Mouse (Mus musculus) yolk sac, embryonic 10.5 days (tissue): ENCODE measurements at regions not wholly inside any gene's neighbourhood (a gene's known extent, or its start where the extent isn't known, plus 50 kb on each side); places are given as distances from the start of the nearest gene placed in this dataset.

Experiments used
- DNase-seq: peaks from one replicate; pipeline ENCODE4 v3.0.0-alpha.2; 2017; ENCODE audit warnings: low spot score

DNA sequence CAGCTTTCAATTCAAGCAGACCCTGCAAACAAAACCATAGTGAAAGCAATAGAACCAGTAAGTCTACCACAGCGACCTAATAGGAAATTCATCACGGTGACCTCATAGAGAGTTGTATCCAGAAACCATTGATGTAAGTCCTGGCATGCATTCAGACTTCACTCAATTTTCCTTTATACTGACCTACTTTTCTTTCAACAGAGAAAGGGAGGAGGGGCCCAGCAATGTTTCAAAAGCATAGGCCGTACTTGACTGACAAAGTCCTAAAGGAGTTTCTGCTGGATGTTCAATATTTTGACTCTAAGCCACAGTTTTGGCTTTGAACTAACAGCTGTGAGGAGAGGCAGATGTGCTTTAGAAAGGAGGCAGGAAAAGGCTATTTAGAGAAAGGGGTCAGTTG is 88.4 kb downstream of the AI593442 start:
- no peak for DNase-seq

DNA sequence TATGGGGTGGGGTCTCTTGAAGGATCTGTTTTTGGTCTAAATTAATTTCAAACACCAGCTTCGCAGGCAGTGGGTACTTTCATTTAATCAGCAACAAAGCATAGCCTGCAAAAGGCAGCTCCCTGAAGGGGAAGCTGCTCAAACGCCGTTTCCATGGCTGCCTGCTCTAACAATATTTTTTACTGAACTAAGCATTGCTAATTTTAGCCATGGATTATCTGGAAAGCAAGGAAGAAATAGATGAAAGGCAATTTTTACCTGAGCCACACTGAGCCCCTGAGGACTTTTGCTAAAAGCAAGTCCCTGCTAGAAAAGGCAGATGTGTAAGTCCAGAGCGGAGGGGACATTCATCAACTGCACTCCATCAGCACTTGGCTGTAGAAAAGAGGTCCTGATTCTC is 105.5 kb downstream of the AI593442 start:
- no peak for DNase-seq

DNA sequence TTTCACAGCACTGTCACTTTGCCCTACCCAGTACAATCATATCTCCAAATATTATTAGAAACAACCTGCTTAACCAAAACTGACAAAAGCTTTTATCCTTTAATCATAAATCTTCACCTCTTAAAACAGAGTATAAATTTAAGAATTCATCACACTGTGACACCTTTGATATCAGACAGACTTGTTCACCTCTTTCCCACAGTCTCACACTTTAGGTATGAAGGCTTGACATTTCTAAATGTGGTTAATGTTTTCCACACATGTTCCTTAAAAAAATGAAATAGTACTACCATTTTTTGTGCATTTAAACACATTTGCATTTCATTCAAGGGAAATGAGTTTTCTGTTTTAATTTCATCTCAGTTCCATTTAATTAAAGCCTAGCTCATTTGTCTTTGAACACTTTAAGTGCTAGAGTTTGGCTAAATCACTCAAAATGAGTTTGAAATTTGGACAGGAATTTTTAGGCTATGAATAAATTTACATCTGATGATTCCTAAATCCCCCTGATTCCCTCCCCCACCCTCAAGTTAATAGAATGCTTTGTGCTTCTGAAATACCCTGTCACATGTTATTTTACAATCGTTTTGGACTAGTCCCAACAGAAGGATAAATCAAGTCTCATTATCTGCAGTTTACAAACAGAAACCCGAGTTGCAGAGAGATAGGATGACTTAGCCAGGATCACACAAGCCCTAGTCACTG is 127.9 kb downstream of the AI593442 start:
- no peak for DNase-seq

DNA sequence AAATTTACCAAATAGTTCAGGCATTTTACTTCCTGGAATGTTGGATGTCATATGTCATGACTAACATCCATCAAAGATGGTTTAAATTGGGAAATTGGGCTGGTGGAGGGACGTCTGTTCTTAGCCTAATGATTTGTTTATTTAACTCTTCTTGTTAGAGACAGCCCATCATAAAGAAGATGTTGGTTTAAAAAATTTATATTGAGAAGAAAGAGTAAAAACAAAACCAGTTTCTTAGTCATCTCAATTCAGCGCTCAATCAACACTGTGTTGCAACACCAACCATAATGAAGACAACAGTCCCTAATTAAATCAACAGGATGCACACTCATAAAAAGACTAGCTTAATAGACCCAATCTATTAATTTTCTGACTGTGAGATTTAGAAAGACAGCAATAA is 133.5 kb downstream of the AI593442 start:
- no peak for DNase-seq

DNA sequence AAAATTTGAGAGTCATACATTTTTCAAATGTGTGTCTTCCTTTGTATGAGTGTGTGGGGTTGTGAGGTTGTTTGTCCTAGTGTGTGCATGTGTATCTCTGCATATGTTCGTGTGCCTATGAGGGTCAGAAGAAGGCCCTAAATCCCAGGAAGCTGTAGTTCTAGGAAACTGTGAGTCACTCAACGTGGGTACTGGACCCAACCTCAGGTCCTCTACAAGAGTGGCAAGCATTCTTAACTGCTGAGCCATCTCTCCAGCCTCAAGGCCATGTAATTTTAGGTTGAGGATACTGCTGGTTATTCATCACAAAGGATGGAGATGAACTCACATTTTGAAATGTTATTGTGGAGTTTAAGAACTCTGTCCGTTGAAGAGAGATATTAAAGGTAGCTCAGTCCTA is 140.5 kb downstream of the AI593442 start:
- no peak for DNase-seq

DNA sequence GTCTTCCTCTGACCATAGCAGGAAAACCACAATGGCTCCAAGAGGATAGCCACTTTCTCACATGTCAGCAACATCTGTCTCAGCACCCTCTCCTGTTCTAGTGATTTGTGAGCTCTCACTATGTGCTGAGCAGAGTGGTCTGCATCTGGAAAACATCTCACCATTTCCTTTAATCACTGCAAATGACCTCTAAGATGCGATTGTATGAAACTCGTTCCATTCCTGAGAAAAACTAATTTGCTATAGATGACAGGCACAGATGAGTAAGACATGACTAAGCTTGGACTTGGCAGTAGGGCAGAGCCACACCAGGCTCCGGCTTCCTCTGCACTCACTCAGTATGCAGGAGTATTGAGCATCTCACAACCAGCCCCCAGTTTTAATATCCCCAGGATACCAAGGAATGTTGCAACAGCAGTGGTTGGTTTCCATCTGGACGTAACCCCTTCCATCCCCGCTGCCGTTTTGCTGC is 150.1 kb downstream of the AI593442 start:
- DNase-seq = no peak

DNA sequence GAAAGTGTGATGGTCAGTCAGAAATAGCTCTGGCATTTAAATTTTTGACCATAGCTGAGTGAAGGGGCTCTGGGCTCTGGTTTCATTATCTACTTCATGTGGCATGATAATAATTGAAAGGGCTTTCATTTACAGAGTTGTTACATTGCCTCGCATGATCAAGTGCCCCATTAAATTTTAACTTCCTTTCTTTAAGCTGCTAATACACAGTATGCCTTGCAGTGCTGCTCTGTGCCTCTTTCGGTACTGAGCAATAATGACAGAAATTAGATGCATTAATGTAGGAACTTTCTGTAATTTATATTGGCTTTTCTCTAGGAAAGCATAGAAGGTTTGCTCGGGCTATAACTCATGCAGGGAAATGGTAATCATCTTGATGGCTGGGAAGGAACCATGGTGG is 179.1 kb downstream of the AI593442 start:
- DNase-seq = no peak

DNA sequence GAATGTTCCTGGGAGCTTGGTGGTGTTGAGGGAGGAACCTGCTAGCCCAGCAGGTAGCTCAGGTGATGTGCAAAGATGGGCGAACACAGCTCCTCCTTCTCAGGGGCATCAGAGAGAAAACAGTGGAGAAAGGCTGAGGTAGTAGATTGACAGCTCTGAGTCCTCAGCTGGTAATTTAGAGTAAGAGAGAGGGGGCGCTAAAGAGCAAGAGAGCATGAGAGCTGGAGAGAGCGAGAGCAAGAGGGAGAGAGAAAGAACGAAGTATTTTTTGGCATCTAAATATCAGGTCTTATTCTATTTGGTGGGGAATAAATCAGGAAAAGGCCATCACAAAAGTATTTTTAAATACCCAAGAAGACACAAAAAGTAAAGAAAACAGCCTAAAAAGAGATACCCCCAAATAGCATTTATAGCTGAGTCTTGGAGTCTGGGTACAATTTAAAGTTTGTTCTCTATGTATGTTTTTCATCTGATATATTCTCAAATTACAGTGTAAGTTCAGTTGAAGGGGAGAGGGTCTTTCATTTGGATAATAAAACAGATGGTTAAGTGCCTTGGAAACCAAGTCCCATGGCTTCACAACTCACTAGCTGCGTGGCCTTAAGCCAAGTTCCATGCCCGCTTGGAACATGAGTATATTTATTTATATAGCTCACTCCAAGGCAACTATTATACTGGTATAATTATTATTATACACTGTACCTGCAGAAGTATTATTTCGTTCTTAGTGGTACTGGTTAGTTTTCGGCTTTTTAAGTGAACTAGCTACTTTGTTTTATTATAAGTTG is 183.9 kb downstream of the AI593442 start:
- DNase-seq = no peak

DNA sequence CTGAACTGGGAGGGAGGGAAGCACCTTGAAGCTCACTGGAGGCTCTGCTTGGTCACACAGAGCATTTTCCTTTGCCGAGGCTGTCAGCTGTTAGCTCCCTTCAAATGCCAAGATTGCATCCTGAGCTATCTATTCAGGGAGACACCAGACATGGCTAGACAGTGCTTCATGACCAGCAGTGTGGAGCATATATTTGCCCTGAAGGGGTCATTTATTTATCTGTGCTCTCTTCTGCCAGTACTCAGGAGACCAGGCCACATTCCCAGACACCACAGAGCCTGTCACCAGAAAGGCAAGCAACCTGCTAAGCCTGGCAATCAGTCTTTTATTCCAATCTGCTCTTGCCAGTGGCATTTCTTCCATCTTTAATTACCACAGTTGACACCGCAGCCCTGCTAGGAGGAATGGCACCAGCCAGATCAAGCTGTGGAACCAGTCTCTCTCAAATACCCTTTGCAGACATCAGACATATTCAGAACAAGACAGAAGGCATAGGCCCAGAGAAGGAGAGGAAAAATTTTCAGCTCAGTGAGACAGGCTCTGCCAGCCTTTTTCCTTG is 186.6 kb downstream of the AI593442 start:
- DNase-seq = no peak

DNA sequence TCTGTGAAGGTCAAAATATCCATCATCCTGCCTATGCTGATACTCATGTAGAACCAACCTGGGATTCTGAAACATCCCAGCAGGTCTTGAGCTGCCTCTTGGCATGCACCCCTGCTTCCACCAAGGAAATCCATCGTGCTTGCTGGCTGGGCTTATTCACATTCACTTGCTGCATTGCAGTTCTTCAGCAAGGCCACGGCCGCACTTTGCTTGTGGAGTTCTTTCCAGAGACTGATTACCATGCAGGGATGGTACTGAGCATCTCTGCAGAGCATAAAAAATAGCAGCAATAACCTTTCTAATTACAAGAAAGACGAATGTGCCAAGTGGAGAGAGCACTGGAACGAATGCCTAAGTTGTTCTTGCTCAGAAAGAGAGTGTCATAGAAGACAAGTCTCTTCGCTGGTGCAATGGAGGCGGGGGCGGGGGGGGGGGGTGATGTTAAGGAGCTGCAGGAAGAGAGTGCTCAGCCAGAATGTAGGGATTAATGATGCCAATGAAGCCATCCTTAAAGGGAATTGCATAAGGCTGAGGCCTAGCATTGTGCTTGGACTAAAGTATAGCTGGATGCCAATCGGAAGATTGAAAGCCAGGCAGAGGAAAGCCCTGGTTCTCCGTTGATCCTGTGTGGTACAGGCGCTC is 205.9 kb downstream of the AI593442 start:
- no peak for DNase-seq

DNA sequence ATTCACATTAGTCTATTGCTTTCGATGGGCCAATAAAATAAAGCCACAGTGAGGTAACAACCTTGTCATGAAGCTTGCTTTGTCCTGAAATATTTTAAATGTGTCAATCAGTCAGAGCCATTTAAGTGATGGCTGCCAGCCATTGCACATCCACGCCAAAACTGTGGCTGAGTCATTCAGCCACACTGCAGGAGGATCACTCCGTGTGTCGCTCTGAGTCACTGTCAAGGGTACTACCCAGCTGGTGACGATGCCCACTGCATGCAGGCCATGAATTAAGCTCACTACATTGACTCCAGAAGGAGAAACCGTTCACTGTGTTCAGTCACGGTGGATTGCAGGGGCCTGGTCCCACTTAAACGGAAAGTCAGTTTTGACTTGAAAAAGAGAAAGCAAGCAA is 206.7 kb downstream of the AI593442 start:
- no peak for DNase-seq

DNA sequence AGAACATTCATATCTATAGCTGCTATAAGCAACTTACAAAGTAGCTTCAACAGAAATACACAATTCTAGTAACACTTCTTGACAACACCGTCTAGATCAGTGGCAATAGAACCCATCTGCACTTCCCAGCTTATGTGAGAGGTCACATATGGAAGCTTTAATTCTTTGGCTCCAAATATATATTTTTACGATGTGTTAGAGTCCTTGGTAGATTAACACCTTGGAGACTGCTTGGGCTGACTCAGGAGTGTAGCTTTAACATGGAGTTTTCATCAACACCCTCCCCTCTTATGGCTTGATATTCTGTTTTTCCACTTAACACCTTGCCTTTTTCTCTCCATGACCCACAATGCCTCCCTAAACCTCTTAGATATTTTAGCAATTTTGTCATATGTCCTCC is 221.1 kb downstream of the AI593442 start:
- no peak for DNase-seq

DNA sequence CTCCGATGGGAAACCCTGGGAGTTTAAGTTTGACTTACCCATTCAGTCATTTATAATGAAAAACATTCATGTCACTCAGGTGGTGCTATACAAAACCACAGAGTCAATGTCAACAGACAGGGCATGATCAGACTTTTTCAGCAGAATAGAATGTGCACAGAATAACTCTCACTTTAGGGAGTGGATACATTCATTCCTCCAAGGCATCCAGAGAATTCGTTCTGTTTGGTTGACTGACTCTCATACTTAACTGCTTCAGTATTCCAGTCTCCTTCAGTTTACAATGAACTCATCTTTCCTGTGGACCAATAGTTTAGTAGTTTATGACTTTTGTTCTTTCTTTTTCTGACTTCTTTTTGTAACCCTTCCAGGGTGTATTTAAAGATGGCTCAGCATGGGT is 225.1 kb downstream of the AI593442 start:
- no peak for DNase-seq

DNA sequence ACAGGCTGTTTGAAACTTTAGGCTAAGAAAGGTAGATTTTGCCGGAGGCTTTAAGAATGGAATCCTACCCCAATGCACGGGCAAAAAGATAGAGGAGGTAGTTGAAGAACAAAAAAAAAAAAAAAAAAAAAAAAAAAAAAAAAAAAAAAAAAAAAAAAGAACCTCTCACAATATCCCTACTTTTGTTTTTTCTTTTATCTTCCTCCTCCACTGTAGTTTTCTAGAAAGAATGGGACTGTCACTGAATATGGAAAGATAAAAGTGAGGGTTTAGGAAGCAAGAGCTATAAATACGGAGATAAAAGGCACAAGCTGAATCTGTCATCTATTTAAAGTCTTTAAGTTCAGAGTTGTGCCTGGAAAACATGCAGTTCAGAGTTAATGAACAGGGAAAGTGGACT is 227.8 kb downstream of the AI593442 start:
- no peak for DNase-seq

DNA sequence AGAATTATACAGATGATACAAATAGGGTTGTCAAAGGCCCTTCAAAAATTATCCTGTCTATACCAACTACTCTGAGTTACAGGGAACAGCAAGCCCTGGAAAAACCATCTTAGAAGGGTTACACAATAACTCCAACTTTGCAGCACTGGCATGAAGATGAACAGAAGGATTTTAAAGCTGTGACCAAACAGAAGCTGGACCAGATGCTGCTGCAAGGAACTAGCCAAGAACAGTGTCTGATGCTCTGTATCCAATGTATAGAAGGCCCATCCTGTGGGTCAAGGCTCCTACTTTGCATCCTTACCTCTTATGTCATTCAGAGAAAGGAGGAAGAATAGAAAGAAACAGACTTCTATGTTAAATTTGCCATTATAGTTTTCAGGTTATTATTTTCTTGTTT is 231.3 kb downstream of the AI593442 start:
- no peak for DNase-seq

DNA sequence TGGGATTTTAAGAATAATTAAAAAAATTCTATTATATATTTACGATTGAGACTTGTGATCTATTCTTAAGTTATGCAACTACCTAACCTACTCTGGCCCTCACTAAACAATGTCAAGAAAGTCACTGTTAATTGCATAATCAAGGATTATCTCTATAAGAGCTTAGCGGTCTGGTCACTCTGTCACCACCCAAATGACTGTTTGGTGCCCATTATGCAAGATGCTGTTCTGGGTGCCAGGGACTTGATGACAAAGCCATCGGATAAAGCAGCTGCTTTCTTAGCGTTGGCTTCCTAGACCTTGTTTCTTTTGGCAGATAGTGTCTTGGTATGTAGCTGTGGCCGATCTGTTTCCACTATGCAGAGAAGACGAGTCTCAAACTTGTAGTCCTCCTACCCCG is 236.4 kb downstream of the AI593442 start:
- DNase-seq = no peak

DNA sequence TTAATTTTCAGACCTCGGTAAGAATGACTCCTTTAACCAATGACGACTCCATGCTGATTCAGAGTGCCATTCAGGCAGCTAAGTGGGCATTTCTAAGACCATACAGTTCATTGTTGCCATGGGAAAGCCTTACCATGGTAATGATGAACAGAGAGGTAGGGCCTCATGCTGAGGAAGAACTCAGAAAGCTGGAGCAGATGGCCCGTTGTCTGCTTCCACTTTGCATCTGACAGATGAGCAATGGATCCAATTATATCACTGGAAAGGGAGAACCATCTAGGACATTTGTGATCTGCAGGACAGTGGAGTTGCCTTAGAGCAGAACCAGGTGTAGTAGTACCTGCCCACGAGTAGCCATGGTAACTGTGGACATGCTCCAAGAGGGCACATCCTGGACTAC is 245.4 kb downstream of the AI593442 start:
- no peak for DNase-seq

DNA sequence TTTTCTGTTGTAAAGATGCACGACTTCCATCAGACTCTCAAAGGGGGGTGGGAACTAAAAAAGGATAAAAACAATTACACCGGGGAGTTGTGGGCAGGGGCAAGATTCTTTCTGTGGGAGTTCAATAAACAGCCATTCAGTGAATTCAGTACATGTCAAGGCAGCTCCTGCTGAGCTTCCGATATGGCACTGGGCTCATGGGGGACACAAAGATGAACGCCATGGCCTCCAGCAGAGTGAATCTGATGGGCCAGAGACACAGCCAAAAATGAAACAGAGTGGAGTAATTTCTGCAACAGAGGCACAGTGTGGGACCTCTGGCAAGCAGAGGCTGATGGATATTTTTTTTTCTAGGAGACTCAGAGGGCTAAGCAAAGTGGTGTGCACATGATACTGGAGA is 254.2 kb downstream of the AI593442 start:
- DNase-seq = no peak

DNA sequence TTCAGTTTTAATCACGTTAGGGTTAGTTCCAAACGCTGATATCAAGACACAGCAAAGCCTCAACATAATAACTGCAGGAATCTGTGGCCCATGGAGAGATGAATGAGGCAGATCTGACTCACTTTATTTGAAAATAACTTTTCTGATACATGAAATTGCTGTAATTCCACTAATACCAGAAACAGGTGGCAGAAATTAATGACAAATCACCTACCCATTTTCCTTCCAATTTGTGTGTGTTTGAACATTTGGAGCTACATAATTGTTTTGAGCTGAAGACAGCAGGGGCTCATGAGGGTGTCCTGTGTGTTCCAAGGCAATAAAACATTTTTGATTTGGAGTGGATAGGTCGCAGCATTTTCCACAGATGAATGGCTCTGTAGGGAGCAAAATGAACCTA is 254.2 kb upstream of the Zc3h12c start:
- DNase-seq = no peak

DNA sequence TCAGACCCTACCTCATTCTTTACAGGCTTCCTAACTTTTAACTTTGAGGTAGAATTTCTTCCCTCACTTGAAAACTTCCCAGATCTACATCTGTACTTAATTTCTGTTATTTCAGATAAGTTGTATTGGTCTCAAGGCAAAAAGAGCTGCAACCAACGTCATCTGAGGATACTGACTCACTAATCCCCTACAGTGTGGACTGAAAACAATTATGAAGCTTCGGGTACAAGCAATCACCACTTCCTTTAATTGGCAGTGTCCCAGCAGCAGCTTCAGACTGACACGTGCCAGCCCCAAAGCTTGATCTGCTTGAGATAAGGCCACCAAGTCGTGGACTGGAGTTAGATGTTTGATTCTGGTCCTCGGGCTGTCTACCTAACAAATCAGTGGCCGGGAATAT is 247.3 kb upstream of the Zc3h12c start:
- no peak for DNase-seq

DNA sequence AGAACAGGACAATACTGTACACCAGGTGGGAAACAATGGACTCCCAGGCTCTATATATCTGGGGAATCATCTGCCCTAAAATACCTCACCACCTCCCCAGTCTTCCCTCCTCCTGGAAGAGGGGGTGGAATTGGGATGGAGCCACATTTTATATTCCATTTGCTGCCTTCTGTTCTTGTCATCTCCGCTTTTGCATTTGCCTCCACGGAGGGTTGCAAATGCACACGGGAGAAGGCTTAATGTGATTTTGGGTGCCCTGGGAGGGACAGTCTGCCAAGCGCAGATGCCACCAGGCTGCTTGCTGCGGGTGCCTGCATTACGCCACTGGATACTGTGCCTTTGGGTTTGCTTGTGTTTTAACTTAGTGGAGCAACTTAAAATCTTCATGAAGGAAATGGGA is 239.5 kb upstream of the Zc3h12c start:
- DNase-seq = no peak

DNA sequence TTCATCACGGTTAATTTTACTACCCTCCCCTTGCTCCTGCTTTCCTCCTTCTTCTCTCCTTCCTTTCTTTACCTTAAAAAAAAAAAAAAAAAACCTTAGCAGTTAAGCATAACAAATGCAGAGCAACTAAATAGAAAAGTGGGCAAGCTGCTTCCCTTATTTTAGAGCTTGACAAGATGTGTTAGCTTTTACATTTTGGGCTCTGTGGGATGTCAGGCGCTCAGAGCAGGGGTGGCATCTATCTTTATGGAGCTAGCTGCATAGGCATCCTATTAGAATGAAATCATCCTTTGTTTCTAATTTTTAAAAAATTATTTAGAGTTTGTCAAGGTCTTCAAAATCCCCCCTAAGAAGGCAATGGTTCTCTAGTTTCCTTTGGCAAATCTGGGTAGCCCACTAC is 234.1 kb upstream of the Zc3h12c start:
- no peak for DNase-seq

DNA sequence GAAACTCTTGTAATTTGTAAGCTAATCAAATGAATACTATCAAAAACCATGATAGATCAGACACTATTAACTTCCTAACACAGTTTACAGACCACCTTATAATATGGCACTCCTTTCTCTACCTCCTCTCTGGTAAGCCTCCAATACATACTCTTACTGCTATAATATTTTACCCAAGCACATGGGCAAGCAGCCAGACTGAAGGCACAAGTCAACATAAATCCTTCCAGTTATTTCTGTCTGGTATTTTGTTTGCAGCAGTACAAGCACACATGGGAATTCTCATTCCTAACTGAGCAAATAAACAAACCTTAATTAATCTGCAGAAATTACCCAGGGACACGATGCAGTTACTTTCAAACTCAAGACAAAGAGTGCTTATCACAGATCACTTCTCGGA is 210.7 kb upstream of the Zc3h12c start:
- no peak for DNase-seq
